Mouse (Mus musculus) left cerebral cortex, postnatal 14 days (tissue): ENCODE measurements around the gene Tgm1. TPM values are rescaled to one million over a fixed set of nuclear protein-coding genes. Genes with fewer than 3 reads are reported as not detected.
"Not testable (repeated sequence)": the region's sequence is repeated elsewhere in the genome, so short reads cannot be mapped to it uniquely, and the experiment has no call there.

Experiments
- DNase-seq, 2 experiments: peaks; one replicate each; pipeline ENCODE4 v3.0.0; 2021 to 2022; ENCODE audit warnings: low spot score in 2 of 2, mixed read lengths in 1 of 2
- intact Hi-C: fragments of 180-260 bp; cut with DNase I; formaldehyde crosslinking; loops from one replicate; pipeline ENCODE4 v1.15.1; 2025
- long read RNA-seq, 2 experiments: library from polyadenylated mRNA; stranded (forward); transcript quantifications; one replicate each; pipeline ENCODE4 v2.0.0; 2021
- total RNA-seq, 2 experiments: library from RNA; stranded (reverse); gene quantifications; 2 replicates each; pipeline ENCODE4 v1.2.3; 2021

Tgm1 gene
- total RNA-seq: under 1 TPM in 1 of 2 experiments, not detected in 1; 0.25 TPM
- long read RNA-seq, experiment 1: 0 reads
- long read RNA-seq, experiment 2: 0 reads

DNA sequence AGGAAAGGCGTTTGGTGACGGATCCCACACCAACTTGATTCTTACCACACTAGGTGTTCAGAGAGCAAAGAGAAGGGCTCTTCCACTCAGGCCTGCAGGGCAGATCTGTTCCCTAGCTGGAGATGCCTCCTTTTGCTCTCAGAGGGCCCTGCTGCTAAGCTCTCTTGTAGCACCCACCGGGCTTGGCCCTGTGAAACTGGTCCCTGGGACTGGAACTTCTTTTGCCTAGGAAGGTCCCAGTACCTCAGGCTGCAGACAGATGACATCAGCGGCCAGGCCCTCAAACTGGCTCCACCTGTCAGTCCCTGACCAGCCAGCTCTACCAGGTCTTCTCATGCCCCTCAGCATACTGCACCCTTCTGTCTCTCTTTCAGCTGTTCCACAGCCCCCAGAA, at the start of gene Tgm1:
Gene Tgm1, minus strand, starts transcription at position 198 of the 394 bp plus-strand sequence.
- intact Hi-C loops: no loop called here
- DNase-seq: no peak

DNA sequence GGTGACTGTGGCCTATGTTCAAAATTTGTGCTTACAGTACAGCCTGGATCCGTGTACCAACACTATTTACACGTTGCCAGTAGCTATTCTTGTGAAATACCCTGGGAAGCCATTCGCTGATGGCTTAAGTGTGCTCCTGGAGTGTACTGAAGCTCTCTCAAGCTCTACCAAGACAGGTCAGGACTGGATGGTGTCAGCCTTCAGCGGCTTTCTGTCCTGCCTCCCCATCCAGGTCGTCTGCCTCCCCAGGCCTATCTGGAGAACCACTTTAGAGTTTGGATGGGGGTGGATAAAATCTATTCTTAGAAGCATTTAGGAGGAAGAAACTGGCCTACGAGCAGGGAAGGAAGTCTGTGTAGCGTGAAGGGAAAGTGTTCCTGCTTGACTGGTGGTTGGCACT, 49.4 kb upstream of the Tgm1 start:
- intact Hi-C loops: no loop called here
- DNase-seq: no peak

DNA sequence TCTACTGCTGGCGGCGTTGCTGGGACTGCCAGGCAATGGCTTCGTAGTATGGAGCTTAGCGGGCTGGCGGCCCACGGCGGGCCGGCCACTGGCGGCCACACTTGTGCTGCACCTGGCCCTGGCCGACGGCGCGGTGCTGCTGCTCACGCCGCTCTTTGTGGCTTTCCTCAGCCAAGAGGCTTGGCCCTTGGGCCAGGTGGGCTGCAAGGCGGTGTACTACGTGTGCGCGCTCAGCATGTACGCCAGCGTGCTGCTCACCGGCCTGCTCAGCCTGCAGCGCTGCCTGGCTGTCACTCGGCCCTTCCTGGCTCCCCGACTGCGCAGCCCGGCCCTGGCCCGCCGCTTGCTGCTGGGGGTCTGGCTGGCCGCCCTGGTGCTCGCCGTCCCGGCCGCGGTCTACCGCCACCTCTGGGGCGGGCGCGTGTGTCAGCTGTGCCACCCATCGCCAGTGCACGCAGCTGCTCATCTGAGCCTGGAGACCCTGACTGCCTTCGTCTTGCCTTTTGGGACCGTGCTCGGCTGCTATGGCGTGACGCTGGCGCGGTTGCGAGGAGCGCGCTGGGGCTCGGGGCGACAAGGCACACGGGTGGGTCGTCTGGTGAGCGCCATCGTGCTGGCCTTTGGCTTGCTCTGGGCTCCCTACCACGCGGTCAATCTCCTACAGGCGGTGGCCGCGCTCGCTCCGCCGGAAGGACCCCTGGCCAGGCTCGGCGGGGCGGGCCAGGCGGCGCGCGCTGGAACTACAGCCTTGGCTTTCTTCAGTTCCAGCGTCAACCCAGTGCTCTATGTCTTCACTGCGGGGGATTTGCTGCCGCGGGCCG, 48.5 kb upstream of the Tgm1 start:
- intact Hi-C loops: no loop called here
- peak; percentile 42 to 60 for DNase-seq

DNA sequence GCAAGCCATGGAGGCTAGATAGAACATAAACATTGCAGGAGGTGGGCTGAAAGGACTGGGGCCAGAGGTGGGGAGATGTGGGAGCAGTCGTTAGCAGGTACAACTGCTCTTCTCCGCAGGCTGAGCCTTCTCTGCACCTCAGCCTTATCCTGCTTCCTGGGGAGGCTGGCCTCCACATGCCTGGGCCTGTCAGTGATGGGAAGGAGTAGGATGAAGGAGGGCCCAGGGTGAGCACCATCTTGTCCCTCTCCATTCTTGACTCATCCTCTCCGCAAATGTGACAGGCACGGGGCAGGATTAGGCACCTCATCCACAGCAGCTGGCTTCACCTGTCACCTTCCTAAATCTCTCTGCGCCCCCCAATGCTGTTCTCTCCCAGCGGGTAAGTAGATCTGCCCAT, 47.4 kb upstream of the Tgm1 start, which contains the start of gene Ltb4r2:
Gene Ltb4r2, plus strand, starts transcription at position 266 of the 400 bp plus-strand sequence.
- intact Hi-C loops: no loop called here
- no peak for DNase-seq

DNA sequence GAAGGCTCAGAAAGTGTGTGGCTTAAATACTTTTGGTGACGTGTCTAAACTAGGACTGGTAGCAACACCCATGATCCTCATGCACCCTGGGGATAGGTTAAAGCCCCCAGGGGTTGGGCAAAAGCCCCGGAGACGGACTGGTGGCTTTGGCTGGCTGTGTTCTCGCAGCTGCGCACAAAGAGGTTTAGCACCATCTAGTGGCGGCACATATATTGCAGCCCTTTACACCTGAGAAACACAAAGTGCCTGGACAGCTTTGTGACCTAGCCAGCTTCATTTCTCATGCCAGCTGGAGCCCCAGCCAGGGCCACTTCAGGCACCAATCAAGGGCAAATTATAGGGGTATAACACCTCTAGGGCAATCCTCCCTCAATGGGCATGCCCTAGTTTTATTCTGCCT, 46.4 kb upstream of the Tgm1 start:
- peak; percentile 90 to 91 for DNase-seq
- intact Hi-C loops: not testable (repeated sequence)

DNA sequence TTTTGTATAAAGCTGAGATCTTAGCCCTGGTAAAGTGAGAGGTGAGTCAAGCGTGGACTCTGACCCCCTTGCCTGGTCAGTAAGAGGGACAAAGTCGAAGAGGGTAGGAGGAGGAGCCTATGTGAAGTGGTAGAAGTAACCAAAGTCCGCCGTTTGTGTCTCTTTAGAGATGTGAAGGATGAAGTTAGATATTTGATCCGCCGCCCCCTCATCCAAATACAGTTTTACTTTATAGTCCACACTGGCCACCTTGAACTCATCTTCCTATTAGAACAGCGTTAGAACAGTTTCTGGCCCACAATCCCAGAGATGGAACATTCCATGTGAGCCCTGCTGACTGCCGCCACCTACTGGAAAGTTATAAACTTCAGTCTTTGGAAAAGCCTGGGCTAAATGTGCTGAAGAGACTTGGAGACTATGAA, 44.6 kb upstream of the Tgm1 start, which contains the start of gene Cideb:
Gene Cideb, minus strand, starts transcription at position 96 of the 422 bp plus-strand sequence.
- intact Hi-C loops: no loop called here
- peak; percentile 55 to 61 for DNase-seq

DNA sequence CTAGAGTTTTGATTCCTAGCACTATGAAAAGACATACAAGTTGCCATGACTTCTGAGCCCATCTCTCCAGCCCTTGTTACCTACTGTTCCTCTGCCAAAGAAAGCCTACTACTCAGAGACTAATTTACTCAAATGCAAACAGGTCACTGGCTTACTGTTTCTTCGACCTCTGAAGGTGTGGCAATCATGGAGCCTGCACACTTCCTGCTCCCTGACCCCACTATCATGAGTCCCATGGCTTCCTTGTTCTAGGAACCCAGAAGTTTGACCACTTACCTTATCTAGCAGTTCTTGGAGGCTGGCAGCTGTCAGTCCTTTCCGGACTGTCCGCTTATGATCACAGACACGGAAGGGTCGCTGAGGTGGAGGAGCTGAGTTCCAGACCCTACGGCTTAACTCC, 43.8 kb upstream of the Tgm1 start:
- intact Hi-C loops: no loop called here
- no peak for DNase-seq

DNA sequence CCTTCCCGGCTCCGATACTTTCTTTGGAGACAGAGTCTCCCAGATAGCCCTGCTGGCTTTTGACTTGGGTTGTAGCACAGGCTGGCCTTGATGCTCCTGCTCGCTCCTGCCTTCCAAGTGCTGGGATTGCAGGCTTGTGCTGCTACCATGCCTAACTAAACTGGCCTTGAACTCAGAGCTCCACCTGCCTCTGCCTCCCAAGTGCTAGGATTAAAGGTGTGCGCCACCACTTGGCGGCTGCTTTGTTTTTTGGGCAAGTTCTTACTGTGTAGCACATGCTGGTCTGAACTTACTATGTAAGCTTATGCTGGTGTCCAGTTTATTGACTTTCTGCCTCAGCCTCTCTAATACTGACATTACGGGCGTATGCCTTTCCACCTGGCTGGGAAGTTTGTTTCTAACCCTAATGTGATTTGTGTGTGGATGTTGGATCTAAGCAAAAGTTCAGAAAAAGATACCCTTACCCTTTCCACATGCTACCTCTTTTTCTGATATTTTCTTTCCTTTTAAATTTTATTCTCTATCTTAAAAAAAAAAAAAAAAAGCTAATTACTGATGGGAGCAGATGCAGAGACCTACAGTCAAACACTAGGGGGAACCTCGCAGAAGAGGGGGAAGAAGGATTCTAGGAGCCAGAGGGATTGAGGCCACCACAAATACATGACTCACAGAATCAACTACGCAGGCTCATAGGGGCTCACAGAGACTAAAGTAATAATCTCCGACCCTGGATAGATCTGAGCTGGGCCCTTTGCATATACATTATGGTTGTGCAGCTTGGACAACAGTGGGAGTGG, 33.5 kb upstream of the Tgm1 start:
- intact Hi-C loops: no loop called here
- no peak for DNase-seq

DNA sequence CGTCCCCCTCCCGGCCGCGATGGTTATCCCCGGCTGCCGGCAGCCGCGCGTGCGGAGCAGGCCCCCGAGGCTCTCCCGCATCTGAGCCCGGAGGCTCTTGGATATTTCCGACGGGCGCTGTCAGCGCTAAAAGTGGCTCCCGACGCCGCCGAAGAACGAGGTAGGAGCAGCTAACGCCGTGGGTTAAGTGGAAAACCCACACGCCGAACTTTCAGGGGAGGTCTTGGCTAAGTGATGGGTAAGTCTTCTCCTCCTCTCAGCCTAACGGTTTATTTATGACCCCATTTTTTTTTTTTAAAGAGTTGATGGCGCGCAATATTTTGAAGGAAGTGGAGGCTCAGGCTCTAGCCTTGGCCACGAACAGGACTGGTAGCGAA, 32.1 kb upstream of the Tgm1 start:
- intact Hi-C loops: no loop called here
- DNase-seq: no peak

DNA sequence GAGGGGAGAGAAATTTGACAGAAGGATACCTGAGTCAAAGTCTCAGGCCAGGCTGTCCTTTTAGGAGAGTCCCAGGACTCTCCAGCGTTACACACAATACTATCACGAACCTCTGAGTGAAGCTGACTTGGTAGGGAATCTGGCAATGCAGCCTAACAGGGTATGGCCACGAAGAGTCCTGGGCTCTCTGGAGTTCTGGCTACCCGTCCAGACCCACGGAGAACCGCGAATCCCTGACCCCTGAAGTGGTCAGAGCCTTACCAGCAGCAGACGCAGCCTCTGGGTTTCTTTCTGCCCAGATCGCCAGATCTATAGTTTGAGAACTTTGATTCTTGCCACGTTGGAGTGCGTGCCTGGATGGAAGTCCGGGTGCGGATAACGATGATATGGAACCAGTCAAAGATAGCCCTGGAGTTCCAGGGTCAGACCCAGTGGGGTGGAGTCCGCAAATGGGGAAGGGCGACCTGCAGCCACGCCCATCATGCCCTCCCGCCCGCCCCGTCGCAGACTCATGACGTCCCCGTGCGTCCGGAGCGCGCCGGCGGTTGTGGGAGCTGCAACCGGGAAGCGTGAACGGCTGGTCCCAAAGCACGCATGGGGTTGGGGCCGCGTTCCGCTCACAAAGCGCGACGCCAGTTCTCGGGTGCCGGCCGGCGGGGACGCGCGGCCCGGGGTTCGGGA, 31.6 kb upstream of the Tgm1 start, which contains the start of the genes Dhrs1 and Nop9:
Gene Dhrs1, minus strand, starts transcription at position 511 of the 681 bp plus-strand sequence.
Gene Nop9, plus strand, starts transcription at position 514 of the 681 bp plus-strand sequence.
- DNase-seq: peak; percentile 61 to 84
- intact Hi-C loops: no loop called here

DNA sequence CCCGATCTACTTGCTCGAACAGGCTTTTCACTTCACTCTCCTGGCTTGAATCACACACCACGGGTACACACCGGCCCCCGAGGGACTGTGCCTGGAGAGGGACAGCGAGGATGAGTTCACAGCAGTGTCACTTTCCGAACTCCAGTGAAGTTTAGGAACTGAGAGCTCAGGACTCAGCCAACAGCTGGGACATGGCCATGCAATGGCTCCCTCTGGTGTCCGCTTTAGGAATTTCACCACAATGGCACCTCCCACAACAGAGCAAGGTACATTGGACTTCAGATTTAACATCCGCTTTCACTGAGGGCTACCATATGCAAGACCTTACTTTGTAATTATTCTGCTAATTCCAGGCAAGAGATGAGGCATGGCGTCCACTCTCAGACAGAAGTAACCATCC, 30.0 kb upstream of the Tgm1 start:
- intact Hi-C loops: loop anchor here (1.0 kb wide), 1 partner anchor 61 kb away; no protein-coding TSS in a partner anchor
- DNase-seq: peak; percentile 86 to 93

DNA sequence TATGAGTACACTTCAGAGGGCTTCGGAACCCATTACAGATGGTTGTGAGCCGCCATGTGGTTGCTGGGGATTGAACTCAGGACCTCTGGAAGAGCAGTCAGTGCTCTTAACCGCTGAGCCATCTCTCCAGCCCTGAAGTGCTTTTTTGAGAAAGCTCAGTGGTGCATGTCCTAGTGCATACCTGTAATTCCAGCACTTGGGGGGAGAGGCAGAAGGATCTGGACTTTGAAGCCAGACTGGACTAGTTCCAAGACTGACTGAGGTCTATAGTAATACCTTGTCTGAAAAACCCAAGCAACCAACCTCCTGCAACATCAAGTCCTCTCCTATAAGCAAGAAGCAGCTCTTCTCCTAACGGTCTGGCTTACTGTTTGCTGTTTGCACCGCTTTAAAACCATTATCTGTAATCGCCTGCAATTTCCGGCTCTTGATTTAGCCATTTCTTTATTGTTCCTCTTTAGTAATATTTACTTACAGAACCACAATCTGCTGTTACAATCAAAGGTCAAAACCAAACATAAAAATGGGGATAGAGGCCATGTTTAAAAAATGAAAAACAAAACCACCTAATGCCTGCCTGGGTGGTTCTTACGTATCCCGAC, 23.5 kb upstream of the Tgm1 start:
- DNase-seq: no peak

DNA sequence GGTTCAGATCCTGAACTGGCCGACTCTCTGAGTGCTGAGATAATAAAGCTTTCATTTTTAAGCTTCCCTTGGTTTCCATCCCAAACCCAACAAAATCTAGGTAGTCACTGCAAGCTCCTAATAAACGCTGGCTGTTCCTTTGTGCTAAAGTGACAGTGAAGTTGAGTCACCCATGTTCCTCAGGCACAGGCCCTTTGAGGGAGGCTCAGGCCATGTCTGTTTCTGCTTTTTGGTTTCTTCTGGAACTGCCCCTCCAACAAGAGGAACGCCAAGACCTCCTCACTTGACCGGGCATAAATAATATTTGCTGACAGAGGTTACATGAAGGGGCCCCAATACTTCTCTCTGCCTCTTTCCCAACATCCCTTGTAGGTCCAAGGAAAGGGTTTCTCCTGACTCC, 22.0 kb upstream of the Tgm1 start:
- intact Hi-C loops: no loop called here
- no peak for DNase-seq

More for the DNA sequence above, 23.5 kb upstream of the Tgm1 start:
- intact Hi-C loops: no loop called here

DNA sequence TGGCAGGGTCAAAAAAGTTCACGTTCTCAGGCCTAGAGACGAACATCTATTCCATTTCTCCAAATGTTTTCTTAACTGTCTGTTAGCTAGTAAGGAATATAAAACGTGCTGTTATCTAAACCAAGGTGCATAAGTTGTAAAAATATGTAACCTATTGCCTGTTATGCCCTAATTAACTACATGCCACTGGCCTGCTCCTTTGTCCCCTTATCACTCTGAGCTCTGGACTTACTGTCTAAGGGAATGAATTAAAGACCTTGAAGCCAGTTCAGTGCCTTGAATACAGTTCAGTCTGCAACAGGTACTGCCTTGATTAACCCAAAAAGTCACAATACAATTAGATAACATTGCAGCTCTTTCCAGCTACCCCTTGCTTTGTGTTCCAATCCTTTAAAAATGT, 21.6 kb upstream of the Tgm1 start:
- intact Hi-C loops: no loop called here
- no peak for DNase-seq

DNA sequence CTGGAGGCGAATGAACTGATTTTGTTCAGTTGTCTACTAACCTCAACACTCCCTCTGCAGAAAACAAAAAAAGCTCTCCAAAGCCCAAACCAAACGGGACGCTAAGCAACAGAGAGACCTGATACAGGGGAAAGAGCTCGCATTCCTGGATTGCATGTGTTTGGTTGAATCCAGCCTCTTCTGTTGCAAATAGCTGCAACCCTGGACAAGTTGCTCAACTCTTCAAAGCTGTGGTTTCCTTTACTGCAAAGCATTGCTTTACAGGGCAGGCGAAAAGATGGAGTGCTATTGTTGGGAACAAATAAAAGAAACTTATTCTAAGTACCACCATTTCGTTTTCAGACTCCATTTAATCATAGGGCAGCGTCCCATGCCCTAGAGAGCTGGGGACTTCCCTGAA, 21.1 kb upstream of the Tgm1 start:
- intact Hi-C loops: no loop called here
- DNase-seq: no peak

DNA sequence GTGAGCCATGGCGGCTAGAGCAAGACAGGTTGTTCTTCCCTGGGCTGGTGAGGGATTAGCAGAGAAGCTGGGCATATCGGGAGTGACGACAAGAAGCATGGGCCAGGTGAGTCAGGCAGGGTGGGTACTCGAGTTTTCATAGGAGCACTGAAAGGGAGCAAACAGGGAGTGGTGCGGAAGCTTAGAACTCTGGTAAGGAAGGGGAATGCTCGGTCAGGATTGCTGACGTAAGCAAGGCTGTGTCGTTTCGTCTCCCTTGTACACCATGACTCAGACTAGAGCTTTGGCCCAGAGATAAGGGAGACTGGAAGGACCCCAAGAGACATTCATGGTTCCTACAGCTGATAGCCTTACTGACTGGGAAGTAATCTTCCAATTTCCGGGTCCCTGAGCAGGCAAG, 20.2 kb upstream of the Tgm1 start:
- intact Hi-C loops: no loop called here
- DNase-seq: no peak

DNA sequence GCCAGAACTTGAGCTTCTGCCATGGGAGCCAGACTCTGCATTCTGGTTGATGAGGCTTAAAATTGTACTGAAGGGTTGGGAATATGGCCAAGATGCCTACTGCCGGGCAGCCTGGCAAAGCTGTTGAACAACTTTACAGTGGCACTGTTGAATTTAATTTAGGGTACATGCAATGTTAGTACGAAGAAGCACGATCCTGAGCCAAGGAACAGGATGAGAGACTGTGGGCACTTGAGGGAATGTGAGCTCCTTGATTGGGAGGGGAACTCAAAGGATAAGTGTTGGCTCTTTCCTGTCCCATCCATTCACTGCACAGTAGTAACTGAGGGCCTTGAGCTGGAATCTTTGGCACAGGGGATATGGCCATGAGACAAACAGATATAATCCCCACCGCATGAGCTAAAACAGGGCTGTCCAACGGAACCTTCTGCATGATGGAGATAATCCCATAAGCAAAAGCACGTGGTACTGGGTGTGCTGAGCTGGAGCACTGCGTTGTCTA, 16.9 kb upstream of the Tgm1 start:
- DNase-seq: peak; percentile 49 to 69

DNA sequence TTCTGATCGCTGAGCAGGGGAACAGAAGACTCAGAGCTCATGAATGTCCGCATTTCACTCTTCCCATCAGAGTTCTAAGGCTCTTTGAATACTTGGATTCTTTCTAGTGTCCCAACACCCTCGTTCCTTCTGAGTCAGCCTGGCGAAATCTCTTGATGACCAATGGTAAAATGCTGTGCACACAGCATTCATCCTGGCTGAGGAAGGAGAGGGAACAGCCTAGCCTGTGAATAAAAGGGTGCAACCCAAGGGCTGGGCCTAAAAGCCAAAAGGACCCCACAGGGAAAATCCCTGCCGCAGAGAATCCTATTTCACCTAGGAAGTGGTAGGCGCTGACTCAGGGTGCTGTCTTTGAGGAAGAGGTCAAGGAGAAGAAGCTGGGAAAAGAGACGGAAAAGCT, 16.4 kb upstream of the Tgm1 start:
- intact Hi-C loops: no loop called here
- DNase-seq: no peak

More for the DNA sequence above, 16.9 kb upstream of the Tgm1 start:
- intact Hi-C loops: no loop called here
